Mouse (Mus musculus): Measurements from ENCODE around the gene Med15.
"Not testable (repeated sequence)": the region's sequence is repeated elsewhere in the genome, so short reads cannot be mapped to it uniquely, and the experiment has no call there.

Med15 gene

DNA sequence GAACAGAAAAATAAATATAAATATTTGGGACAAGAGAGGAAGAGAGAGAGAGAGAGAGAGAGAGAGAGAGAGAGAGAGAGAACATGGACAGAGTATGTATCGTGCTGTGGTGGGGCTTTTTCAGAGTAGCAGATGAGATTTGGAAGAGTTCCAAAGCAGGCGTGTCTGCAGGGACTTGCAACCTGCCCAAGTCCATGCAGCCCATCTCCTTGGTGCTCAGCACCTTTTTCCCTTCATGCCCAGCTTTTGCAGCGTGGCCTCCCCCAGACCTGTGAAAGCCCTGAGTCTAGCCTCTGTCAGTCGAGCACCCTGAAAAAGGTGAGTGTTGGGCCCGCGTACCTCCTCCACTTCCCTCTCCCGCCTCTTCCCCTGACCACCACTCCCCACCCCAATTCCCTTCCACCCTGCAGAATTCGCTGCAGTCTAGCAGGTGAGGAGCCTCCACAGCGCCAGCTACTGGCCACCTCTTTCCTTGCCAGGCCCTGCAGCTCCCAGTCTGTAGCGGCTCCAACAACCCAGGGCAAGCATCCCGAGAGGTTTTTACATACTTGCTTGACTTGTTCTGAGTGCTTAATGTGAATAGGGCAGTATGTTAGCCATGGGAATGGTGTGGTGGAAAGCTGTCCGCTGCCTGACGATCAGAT, 114.6 kb downstream of the Med15 start:
- CTCF ChIA-PET = interaction anchor here (0.9 kb wide), 1 partner anchor 55 kb away, joined by 4 read pairs; no protein-coding TSS in a partner anchor

DNA sequence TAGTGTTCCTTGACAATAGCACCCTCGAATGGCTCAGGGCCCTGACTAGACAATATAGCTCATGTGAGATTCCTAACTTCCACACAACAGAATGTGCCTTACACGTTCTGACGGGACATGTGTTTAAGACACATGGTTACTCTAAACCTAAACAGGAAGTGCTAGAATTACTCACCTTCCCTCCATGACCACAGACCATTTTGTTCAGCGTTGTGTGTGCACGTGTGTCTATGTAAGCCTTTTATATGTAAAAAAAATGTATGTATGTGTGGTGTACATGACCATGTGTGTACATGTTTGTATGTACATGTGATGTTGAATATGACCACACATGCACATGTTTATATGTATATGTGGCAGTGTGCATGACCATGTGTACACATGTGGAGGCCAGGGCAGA, 116.5 kb downstream of the Med15 start:
- CTCF ChIA-PET = no interaction called here

DNA sequence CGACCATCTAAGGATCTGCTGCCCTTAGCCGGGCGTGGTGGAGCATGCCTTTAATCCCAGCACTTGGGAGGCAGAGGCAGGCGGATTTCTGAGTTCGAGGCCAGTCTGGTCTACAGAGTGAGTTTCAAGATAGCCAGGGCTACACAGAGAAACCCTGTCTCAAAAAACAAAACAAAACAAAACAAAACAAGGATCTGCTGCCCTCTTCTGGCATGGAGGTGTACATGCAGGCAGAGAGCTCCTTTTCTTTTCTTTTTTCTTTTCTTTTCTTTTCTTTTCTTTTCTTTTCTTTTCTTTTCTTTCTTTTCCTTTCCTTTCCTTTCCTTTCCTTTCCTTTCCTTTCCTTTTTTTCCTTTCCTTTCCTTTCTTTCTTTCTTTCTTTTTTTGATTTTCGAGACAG, 118.0 kb downstream of the Med15 start:
- CTCF ChIA-PET = not testable (repeated sequence)

DNA sequence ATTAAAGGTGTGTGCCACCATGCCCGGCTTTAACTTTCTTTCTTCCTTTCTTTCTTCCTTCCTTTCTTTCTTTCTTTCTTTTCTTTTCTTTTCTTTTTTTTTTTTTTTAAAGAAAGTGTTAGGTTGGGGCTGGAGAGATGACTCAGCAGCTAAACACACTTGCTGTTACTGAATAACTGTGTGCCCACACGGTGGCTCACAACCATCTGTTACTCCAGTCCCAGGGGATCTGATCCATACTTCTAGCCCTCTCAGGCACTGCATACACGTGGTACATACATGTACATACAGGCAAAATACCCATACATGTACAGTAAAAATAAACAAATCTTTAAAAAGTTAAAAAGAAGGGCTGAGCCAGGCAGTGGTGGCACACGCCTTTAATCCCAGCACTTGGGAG, 121.3 kb downstream of the Med15 start:
- CTCF ChIA-PET = no interaction called here

DNA sequence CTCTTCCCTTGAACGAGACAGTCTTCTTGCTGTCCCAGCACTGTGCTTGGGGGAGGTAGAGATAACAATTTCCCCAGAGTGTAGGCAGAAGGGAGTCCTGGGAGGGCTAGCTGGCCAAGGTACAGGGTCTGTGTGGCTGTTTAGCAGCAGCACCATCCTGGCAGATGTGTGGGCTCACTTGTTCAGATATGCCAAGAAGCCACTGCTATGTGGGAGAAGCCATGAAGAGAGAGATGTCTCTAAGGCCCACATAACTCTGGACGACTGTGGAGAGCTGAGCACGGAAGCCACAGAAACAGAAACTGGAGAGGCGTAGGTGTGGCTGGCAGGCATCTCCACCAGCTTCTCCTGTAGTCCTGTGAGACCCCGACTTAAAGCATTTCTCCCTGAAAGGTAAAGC, 127.0 kb downstream of the Med15 start:
- CTCF ChIA-PET = no interaction called here

DNA sequence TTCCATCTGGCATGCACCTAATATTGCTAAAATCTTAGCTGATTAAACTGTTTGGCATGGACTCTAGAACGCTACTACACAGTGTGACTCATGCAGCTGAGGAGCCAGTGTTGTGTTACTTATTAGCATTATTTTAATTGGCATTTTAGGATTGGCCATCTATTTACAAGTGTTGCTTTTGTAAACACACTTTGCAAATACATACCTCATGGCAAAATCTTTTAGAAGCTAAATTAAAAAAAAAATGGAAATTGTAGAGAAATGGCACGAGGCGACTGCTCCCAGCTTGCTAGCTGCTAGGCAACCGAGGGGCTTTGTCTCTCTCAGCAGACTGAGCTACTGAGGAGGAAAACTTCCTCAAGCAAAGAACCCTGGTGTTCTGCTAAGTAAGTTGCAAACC, 127.8 kb downstream of the Med15 start:
- CTCF ChIA-PET = no interaction called here

Data from spleen, embryonic (tissue).